Mouse (Mus musculus): ENCODE measurements at regions not wholly inside any gene's neighbourhood (a gene's known extent, or its start where the extent isn't known, plus 50 kb on each side); places are given as distances from the start of the nearest gene placed in this dataset.

GRCm38 (mm10) chr1:89342794-89343193 lies 111.8 kb upstream of the Agap1 start:
- no peak overlapping the region for H3K4me2 ChIP-seq (replicated peaks)
- H3K27me3 ChIP-seq: no peaks in the 10 kb centered on the region
- 35% methylated on average over 4 of the region's 4 CpGs for WGBS
- no peaks in the 10 kb centered on the region for H3K9me3 ChIP-seq
- ATAC-seq (ENCODE audit: low FRiP score, low read depth): no peak
- no peak overlapping the region for H3K4me3 ChIP-seq
- H3K36me3 ChIP-seq: no peaks in the 10 kb centered on the region
- no peaks in the 10 kb centered on the region for H3K4me1 ChIP-seq
- H3K27ac ChIP-seq: no peak overlapping the region
- no peak overlapping the region for H3K9ac ChIP-seq

DNA sequence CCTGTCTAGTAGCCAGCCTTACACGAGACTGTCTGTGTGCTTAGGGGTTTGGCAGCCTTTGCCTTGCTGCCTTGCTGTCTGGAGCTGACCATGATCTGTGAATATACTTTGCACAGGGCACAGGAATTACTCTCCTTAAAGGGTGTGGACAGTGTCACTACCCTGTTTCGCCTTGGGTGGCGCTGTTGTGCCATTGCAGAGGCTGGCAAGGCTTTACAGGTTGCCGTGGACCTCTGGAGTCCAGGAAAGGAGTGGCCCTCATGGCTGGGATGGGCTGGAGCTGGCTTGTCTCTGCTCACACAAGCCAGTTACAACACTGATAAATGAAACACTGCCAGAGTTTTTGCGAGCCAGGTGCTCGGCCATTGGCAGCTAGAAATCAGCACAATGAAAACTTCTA lies 110.1 kb upstream of the Agap1 start:
- H3K4me3 ChIP-seq: no peak overlapping the region
- H3K9ac ChIP-seq: no peak overlapping the region
- H3K4me1 ChIP-seq: no peaks in the 10 kb centered on the region
- H3K27me3 ChIP-seq: no peaks in the 10 kb centered on the region
- H3K27ac ChIP-seq: no peak overlapping the region
- H3K9me3 ChIP-seq: no peaks in the 10 kb centered on the region
- no peak for ATAC-seq (ENCODE audit: low FRiP score, low read depth)
- no peak overlapping the region for H3K4me2 ChIP-seq (replicated peaks)
- H3K36me3 ChIP-seq: no peaks in the 10 kb centered on the region
- WGBS: 24% methylated on average over 6 of the region's 6 CpGs

- Histone ChIP-seq H3K4me3 (no peak overlapping the region), H3K9me3 (no peaks in the 10 kb centered on the region), H3K4me2 (replicated peaks) (no peak overlapping the region), H3K4me1 (no peaks in the 10 kb centered on the region), H3K36me3 (no peaks in the 10 kb centered on the region), H3K27ac (no peak overlapping the region), H3K27me3 (no peaks in the 10 kb centered on the region), H3K9ac (no peak overlapping the region)
- no peak for ATAC-seq (ENCODE audit: low FRiP score, low read depth)
- WGBS: 65% methylated on average over 3 of the region's 3 CpGs
These were observed 107.3 kb upstream of the Agap1 start for GRCm38 (mm10) chr1:89347341-89347740.

- no peaks in the 10 kb centered on the region for H3K27me3 ChIP-seq
- peaks cover 6% of the 10 kb centered on the region for H3K9me3 ChIP-seq
- no peaks in the 10 kb centered on the region for H3K36me3 ChIP-seq
- ATAC-seq (ENCODE audit: low FRiP score, low read depth): no peak
- H3K4me2 ChIP-seq (replicated peaks): no peak overlapping the region
- 34% methylated on average over 4 of the region's 4 CpGs for WGBS
- no peaks in the 10 kb centered on the region for H3K4me1 ChIP-seq
- no peak overlapping the region for H3K27ac ChIP-seq
- no peak overlapping the region for H3K4me3 ChIP-seq
- no peak overlapping the region for H3K9ac ChIP-seq
These were observed 101.7 kb upstream of the Agap1 start for GRCm38 (mm10) chr1:89352936-89353335.

- no peak for ATAC-seq (ENCODE audit: low FRiP score, low read depth)
- Histone ChIP-seq H3K4me1 (no peaks in the 10 kb centered on the region), H3K4me3 (no peak overlapping the region)
These were observed 95.3 kb upstream of the Agap1 start for GRCm38 (mm10) chr1:89359257-89359656.

GRCm38 (mm10) chr1:89364547-89365305 lies 89.9 kb upstream of the Agap1 start:
- Histone ChIP-seq H3K9ac (no peak overlapping the region), H3K4me1 (peaks cover 16% of the 10 kb centered on the region), H3K4me2 (replicated peaks) (no peak overlapping the region), H3K27ac (no peak overlapping the region), H3K27me3 (no peaks in the 10 kb centered on the region), H3K36me3 (no peaks in the 10 kb centered on the region), H3K4me3 (no peak overlapping the region), H3K9me3 (peaks cover 3% of the 10 kb centered on the region; the same call in 1 of the 2 replicates)
- ATAC-seq (ENCODE audit: low FRiP score, low read depth): no peak
- 63% methylated on average over 12 of the region's 12 CpGs for WGBS

More at GRCm38 (mm10) chr1:89359257-89359656, 95.3 kb upstream of the Agap1 start:
- no peaks in the 10 kb centered on the region for H3K27me3 ChIP-seq
- H3K9ac ChIP-seq: no peak overlapping the region
- H3K36me3 ChIP-seq: no peaks in the 10 kb centered on the region
- H3K9me3 ChIP-seq: peaks cover 6% of the 10 kb centered on the region
- H3K27ac ChIP-seq: no peak overlapping the region
- 48% methylated on average over 3 of the region's 3 CpGs for WGBS
- no peak overlapping the region for H3K4me2 ChIP-seq (replicated peaks)

GRCm38 (mm10) chr1:89366891-89367290 lies 87.7 kb upstream of the Agap1 start:
- Histone ChIP-seq H3K27ac (peak overlapping the region; percentile 88), H3K9ac (no peak overlapping the region), H3K4me2 (replicated peaks) (peak overlapping the region; percentile 23; the same call in 1 of the 2 replicates), H3K27me3 (no peaks in the 10 kb centered on the region), H3K9me3 (peaks cover 3% of the 10 kb centered on the region; the same call in 1 of the 2 replicates), H3K36me3 (no peaks in the 10 kb centered on the region), H3K4me3 (no peak overlapping the region), H3K4me1 (peaks cover 16% of the 10 kb centered on the region)
- WGBS: 41% methylated on average over 5 of the region's 5 CpGs
- ATAC-seq (ENCODE audit: low FRiP score, low read depth): peak; percentile 78

- no peak overlapping the region for H3K4me2 ChIP-seq (replicated peaks)
- H3K36me3 ChIP-seq: no peaks in the 10 kb centered on the region
- H3K27ac ChIP-seq: no peak overlapping the region
- no peak for ATAC-seq (ENCODE audit: low FRiP score, low read depth)
- H3K4me3 ChIP-seq: no peak overlapping the region
- 0 out of 2 replicates have a peak, but pooled peaks cover 3% of the 10 kb centered on the region for H3K27me3 ChIP-seq
- H3K9ac ChIP-seq: no peak overlapping the region
- no peaks in the 10 kb centered on the region for H3K9me3 ChIP-seq
- no peaks in the 10 kb centered on the region for H3K4me1 ChIP-seq
These were observed 80.8 kb upstream of the Agap1 start for GRCm38 (mm10) chr1:89373806-89374205.

GRCm38 (mm10) chr1:89374271-89374670 lies 80.3 kb upstream of the Agap1 start:
- 0 out of 2 replicates have a peak, but pooled peaks cover 3% of the 10 kb centered on the region for H3K27me3 ChIP-seq
- H3K36me3 ChIP-seq: no peaks in the 10 kb centered on the region
- H3K27ac ChIP-seq: no peak overlapping the region
- no peaks in the 10 kb centered on the region for H3K9me3 ChIP-seq
- H3K4me1 ChIP-seq: no peaks in the 10 kb centered on the region
- no peak for ATAC-seq (ENCODE audit: low FRiP score, low read depth)
- H3K9ac ChIP-seq: no peak overlapping the region
- no peak overlapping the region for H3K4me2 ChIP-seq (replicated peaks)
- no peak overlapping the region for H3K4me3 ChIP-seq
- WGBS: 93% methylated on average over 2 of the region's 2 CpGs

DNA sequence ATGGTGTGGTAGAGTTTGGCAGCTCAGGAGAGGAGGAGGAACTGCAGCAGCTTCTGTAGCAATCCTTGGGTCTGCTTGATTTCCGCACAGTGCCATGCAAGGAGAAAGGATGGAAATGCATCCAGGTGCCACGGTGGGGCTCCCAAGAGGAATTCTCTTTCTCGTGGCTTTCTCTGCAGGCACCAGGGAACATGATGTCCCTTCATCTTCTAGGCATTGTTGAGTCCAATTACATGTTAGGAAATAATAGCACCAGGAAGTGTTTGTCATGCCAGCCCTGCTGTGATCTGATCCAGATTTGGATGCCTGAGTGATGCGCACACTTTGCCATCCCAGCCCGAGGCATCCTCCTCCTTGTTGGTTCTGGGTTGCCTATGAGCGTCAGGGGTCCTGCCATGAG lies 72.6 kb upstream of the Agap1 start:
- H3K27ac ChIP-seq: no peak overlapping the region
- WGBS: 81% methylated on average over 6 of the region's 6 CpGs

GRCm38 (mm10) chr1:89385111-89385510 lies 69.5 kb upstream of the Agap1 start:
- Histone ChIP-seq H3K9me3 (no peaks in the 10 kb centered on the region), H3K9ac (no peak overlapping the region), H3K27me3 (peaks cover 7% of the 10 kb centered on the region; the same call in 1 of the 2 replicates), H3K4me3 (no peak overlapping the region), H3K27ac (no peak overlapping the region), H3K4me2 (replicated peaks) (no peak overlapping the region), H3K4me1 (no peaks in the 10 kb centered on the region), H3K36me3 (no peaks in the 10 kb centered on the region)
- ATAC-seq (ENCODE audit: low FRiP score, low read depth): no peak
- WGBS: 66% methylated on average over 6 of the region's 6 CpGs

More for the DNA sequence above, 72.6 kb upstream of the Agap1 start:
- H3K9me3 ChIP-seq: no peaks in the 10 kb centered on the region
- H3K36me3 ChIP-seq: no peaks in the 10 kb centered on the region
- no peak overlapping the region for H3K9ac ChIP-seq
- no peak overlapping the region for H3K4me3 ChIP-seq
- H3K4me1 ChIP-seq: no peaks in the 10 kb centered on the region
- H3K4me2 ChIP-seq (replicated peaks): no peak overlapping the region
- no peak for ATAC-seq (ENCODE audit: low FRiP score, low read depth)
- H3K27me3 ChIP-seq: 0 out of 2 replicates have a peak, but pooled peaks cover 3% of the 10 kb centered on the region

GRCm38 (mm10) chr1:89392711-89393110 lies 61.9 kb upstream of the Agap1 start:
- Histone ChIP-seq H3K4me1 (peaks cover 9% of the 10 kb centered on the region), H3K27ac (no peak overlapping the region), H3K4me3 (no peak overlapping the region), H3K27me3 (no peaks in the 10 kb centered on the region; the same call in 1 of the 2 replicates), H3K36me3 (no peaks in the 10 kb centered on the region), H3K9ac (no peak overlapping the region), H3K9me3 (no peaks in the 10 kb centered on the region), H3K4me2 (replicated peaks) (no peak overlapping the region)
- no peak for ATAC-seq (ENCODE audit: low FRiP score, low read depth)
- WGBS: 83% methylated on average over 4 of the region's 4 CpGs

DNA sequence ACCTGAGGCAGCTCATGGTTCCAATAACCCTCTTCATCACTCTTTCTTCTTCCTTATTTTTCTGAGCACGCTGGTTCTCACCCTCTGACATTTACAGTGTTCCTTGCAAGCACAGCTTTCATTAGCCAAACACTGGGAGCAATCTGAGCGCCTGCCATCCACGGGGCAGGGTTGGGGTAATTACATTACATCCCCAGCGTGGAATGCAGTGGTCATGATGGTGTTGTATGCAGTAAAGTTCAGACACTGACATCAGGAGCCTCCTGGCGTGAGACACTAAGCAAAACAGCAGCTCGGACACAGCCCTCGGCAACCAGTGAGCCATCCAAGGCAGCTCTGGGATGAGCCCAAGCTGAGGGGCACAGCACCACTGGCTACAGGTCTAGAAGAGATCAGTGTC lies 60.1 kb upstream of the Agap1 start:
- Histone ChIP-seq H3K36me3 (no peaks in the 10 kb centered on the region), H3K9me3 (no peaks in the 10 kb centered on the region), H3K4me1 (peaks cover 9% of the 10 kb centered on the region), H3K4me3 (no peak overlapping the region), H3K9ac (no peak overlapping the region), H3K27ac (no peak overlapping the region), H3K4me2 (replicated peaks) (no peak overlapping the region), H3K27me3 (no peaks in the 10 kb centered on the region)
- no peak; the same call in 1 of the 2 replicates for ATAC-seq (ENCODE audit: low FRiP score, low read depth)
- WGBS: 34% methylated on average over 7 of the region's 7 CpGs
